Mouse (Mus musculus) E14TG2a.4 (cell line): Measurements from ENCODE around the gene Ccdc73.

ENCODE experiments used
- H3K27me3 ChIP-seq: 2 replicates; pipeline ENCODE4 v1.6.1; 2014; ENCODE audit warnings: low read length, control low read depth; ENCODE audit not compliant: insufficient read depth
- H3K36me3 ChIP-seq: 2 replicates; pipeline ENCODE4 v1.6.1; 2014; ENCODE audit warnings: low read length, control low read depth; ENCODE audit not compliant: insufficient read depth
- H3K4me1 ChIP-seq: replicated peaks from 2 replicates; pipeline ENCODE4 v1.6.1; 2014; ENCODE audit warnings: low read depth, low read length, control low read depth
- H3K4me3 ChIP-seq: replicated peaks from 2 replicates; pipeline ENCODE4 v1.5.1; 2014; ENCODE audit warnings: mild to moderate bottlenecking, low read length
- H3K9me3 ChIP-seq: 2 replicates; pipeline ENCODE4 v1.6.1; 2014; ENCODE audit warnings: low read length, control low read depth
- CTCF ChIP-seq: conservative IDR thresholded peaks from 2 replicates; pipeline ENCODE4 v1.5.1; 2014; ENCODE audit warnings: low read length
- NANOG ChIP-seq: IDR thresholded peaks from 2 replicates; pipeline ENCODE4 v1.6.1; 2014; ENCODE audit warnings: borderline replicate concordance, low read length, mixed read lengths
- POU5F1 ChIP-seq: IDR thresholded peaks from 2 replicates; pipeline ENCODE4 v1.6.1; 2014; ENCODE audit warnings: low read length, borderline replicate concordance

The Ccdc73 gene

DNA sequence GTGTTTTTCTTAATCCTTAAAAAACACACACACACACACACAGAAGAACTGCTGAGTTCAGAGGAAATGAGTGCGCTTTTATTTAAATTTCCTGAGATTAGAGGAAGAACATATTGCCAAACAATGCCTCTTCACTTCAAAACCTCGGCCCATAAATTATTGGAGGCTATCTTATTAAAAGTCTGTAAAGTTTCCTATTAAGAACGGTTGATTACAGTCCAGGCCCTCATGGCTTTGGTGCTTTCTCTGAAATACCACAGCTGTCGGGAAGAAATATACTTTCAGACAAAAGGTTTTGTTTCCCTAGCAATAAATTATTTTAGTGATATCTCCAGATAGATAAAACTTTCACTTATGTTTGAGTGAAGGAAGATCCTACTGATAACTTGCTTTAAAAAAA lies 175.5 kb downstream of the Ccdc73 start:
- no peaks in the 10 kb centered on the region for H3K27me3 ChIP-seq
- H3K4me3 ChIP-seq, result no peak overlapping the region
- TF ChIP-seq NANOG (no peak), POU5F1 (no peak), CTCF (no peak)
- H3K36me3 ChIP-seq, result no peaks in the 10 kb centered on the region
- H3K4me1 ChIP-seq, result peaks cover 10% of the 10 kb centered on the region
- H3K9me3 ChIP-seq, result no peaks in the 10 kb centered on the region

DNA sequence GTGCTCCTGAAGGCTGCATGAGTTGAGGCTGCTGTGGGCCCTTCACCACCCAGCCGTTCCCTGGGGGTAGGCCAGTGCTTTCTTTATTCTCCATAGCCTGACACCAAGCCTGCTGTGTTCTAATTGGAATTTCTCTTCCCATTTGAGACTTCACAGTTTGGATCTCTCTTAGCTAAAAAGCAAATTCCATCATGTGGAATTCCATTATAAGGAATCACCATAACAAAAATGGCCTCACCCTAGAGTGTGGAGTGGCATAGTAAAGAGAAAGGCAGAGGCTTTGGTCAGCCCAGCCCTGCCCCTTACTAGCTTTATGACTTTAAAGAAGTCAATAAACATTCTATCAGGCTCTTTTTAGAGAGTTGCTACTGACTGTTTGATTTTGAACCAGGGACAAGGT lies 180.7 kb downstream of the Ccdc73 start:
- peak; percentile 18; the same call in 1 of the 2 replicates for TF ChIP-seq NANOG
- no peak for TF ChIP-seq CTCF
- peaks cover 16% of the 10 kb centered on the region for H3K4me1 ChIP-seq
- no peaks in the 10 kb centered on the region for H3K36me3 ChIP-seq
- no peaks in the 10 kb centered on the region for H3K9me3 ChIP-seq
- no peak overlapping the region for H3K4me3 ChIP-seq
- H3K27me3 ChIP-seq, result 0 out of 2 replicates have a peak, but pooled peaks cover 2% of the 10 kb centered on the region

DNA sequence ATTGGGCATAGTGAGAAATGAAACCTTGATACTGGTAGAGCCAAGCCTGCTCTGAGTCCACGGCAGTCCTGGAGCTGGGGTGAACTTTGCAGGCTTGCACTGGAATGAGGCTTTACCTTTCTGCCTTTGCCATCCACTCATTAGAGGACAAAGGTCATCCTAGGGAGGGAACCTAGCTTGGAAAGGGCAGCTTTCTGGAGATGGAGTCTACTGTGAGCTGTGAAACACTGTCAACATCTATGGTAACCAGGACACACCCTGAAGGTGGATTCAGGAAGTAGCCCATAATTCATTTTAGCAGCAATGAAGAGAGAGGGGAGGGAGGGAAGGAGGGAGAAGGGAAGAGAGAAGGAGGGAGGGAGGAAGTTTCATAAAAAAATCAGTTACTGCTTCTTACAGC lies 187.9 kb downstream of the Ccdc73 start:
- Histone ChIP-seq H3K4me3 (no peak overlapping the region), H3K4me1 (no peaks in the 10 kb centered on the region), H3K9me3 (no peaks in the 10 kb centered on the region), H3K27me3 (peaks cover 2% of the 10 kb centered on the region; the same call in 1 of the 2 replicates), H3K36me3 (no peaks in the 10 kb centered on the region)
- TF ChIP-seq POU5F1 (no peak), NANOG (no peak), CTCF (no peak)

DNA sequence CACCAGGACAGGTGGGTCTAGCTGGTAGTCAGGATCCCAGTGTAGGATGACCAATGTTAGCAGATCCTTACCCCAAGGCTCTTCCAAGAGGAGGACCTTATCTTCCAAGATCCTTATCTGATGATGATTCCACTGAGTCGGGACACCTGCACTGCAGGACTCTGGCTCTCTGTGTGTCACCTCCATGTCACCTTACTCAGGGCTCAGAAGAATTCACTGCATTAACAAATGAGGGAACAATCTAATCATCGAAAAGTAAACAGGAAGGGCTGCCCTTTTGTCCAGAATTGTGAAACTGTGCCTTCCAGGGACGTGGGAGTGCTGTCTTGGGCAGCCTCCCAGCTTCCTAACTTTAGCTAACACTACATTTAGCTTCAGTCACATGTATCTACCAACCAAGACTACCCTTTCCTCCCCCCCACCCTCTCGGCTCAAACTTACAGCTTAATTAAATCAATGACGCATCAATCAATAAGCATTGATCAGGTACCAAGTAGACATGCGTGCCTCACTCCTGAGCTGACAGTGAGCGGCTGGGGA lies 191.0 kb downstream of the Ccdc73 start:
- Histone ChIP-seq H3K36me3 (no peaks in the 10 kb centered on the region), H3K9me3 (no peaks in the 10 kb centered on the region)
- no peak for TF ChIP-seq NANOG
- TF ChIP-seq POU5F1, result no peak
- no peak for TF ChIP-seq CTCF

DNA sequence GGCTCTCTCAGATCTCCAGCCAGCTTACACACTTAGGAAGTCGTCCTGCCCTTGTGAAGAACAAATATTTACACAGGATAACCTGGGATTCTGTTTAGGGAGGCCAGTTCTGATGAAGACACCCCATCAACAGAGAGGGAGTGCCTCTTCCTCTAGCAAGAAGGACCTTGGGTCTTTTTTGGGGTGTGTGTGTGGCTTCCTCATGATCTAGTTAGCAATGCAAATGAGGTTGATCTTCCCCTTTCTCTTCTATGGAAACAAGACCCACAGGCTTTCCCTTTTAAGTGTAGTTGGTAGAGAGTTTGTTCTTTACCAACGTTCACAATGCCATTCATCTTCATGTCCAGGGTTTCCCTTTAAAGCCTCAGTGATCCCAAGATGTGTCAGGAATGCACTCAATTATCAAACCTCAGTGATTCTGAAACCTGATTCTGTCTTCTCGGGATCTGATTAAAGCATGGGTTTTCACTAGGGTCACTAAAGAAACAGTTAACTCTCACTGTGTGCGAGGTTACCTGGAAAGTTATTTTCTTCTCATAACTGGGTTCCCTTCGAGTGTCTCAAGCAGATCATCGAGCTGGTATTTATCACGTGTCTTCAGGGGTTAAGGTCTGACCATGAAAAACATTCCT lies 195.3 kb downstream of the Ccdc73 start:
- Histone ChIP-seq H3K9me3 (no peaks in the 10 kb centered on the region), H3K27me3 (no peaks in the 10 kb centered on the region), H3K36me3 (no peaks in the 10 kb centered on the region), H3K4me1 (peaks cover 10% of the 10 kb centered on the region), H3K4me3 (no peak overlapping the region)
- TF ChIP-seq CTCF (no peak), POU5F1 (no peak), NANOG (no peak)

More for the DNA sequence above, 191.0 kb downstream of the Ccdc73 start:
- no peak overlapping the region for H3K4me3 ChIP-seq
- peaks cover 10% of the 10 kb centered on the region for H3K4me1 ChIP-seq
- H3K27me3 ChIP-seq, result no peaks in the 10 kb centered on the region; the same call in 1 of the 2 replicates
